Mouse (Mus musculus): ENCODE measurements around the gene Mcrip1. TPM values are rescaled to one million over a fixed set of nuclear protein-coding genes. Genes with fewer than 3 reads are reported as not detected.

The Mcrip1 gene
- polyA plus RNA-seq, 1 experiment, result 79.9 TPM

DNA sequence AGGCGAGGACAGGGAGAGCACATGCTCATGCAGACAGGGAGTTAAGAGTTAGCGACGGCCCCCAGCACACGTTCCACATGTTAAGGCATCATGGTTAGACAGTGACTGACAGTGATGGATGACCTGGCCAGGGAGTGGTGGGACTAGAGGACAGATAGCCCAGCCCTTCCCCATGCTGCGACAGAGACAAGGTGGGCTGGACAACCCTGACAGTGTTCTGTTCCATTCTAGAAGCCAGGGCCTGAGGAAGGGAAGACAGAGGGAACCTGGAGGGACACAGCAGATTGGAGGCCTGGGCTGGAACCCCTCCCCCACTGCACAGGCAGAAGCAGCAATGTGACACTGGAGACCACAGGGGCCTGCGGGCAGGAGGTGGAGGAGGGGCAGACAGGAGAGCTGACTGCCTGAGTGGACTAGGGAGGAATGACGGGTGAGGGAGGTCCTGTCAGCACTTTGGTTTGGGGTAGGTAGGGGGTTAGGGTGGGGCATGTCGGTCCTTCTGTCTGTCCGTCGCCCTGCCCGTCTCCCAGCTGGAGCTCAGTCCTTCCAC is 29.2 kb upstream of the Mcrip1 start:
- no peak overlapping the region for H3K4me3 ChIP-seq (ENCODE audit: extremely low read depth, insufficient read depth, insufficient read length)
- DNase-seq (ENCODE audit: low read depth in 1 of 2, low spot score in 2 of 2), result peak in 1 of 2 experiments; percentile 23
- no peak overlapping the region for H3K27ac ChIP-seq (ENCODE audit: insufficient read depth, low read length)
- peaks cover 20% of the 10 kb centered on the region for H3K36me3 ChIP-seq (ENCODE audit: control insufficient read depth, insufficient read depth, low read length)
- 93% methylated on average over 11 of the region's 11 CpGs for WGBS
- H3K27me3 ChIP-seq (ENCODE audit: control insufficient read depth, insufficient read depth, low read length), result no peaks in the 10 kb centered on the region
- TF ChIP-seq POLR2A (IDR thresholded peaks at IDR 0.05; ENCODE audit: low read depth, low read length), result no peak
- no peak for TF ChIP-seq CTCF (IDR thresholded peaks at IDR 0.05; ENCODE audit: extremely low read depth, insufficient read depth, insufficient read length, insufficient replicate concordance)
- H3K4me1 ChIP-seq (ENCODE audit: control insufficient read depth, insufficient read depth, insufficient read length), result peaks cover 17% of the 10 kb centered on the region; the same call in 1 of the 2 replicates

GRCm38 (mm10) chr11:120578024-120578693 is 28.6 kb upstream of the Mcrip1 start:
- Histone ChIP-seq H3K27ac (ENCODE audit: insufficient read depth, low read length) (no peak overlapping the region), H3K4me3 (ENCODE audit: extremely low read depth, insufficient read depth, insufficient read length) (no peak overlapping the region), H3K4me1 (ENCODE audit: control insufficient read depth, insufficient read depth, insufficient read length) (peaks cover 17% of the 10 kb centered on the region; the same call in 1 of the 2 replicates), H3K27me3 (ENCODE audit: control insufficient read depth, insufficient read depth, low read length) (no peaks in the 10 kb centered on the region), H3K36me3 (ENCODE audit: control insufficient read depth, insufficient read depth, low read length) (peaks cover 20% of the 10 kb centered on the region)
- 82% methylated on average over 10 of the region's 10 CpGs for WGBS
- TF ChIP-seq POLR2A (IDR thresholded peaks at IDR 0.05; ENCODE audit: low read depth, low read length), result no peak
- no peak for DNase-seq (ENCODE audit: low read depth in 1 of 2, low spot score in 2 of 2)

DNA sequence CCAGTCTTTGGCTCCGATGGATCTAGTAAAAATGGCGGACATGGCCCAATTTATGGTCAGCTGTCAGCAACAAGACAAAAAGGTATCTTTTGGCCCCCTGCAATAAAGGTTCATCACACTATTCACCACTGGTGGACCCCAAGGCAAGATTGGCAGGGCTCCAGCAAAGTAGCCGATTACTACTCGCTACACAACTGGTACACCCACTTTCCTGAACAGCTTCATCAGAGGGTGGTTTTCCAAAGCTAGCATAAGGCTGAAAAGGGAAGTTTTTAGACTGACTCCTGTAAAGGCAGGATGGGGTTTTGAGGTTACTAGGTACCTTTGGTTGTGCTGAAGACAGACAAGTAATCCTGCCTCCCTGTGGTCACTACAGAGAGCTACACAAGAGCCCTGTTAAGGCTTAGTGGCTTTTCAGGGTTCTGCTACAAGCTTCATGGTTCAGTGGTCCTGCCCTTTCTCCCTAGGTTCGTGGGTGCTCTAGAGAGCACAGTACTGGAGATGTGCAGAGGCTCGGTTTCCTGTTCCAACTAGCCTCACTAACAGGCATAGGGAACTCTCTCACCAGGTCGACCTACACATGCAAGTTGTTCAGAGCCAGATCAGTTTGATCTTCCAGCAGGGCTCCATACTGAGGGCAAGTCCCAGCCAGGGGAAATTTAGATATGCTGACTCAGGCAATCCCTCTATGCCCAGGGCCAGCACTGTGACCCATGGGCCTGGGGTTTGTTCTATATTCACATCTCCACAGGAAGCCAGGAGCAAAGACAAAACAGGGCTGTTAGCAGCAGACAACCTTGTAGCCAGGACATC is 27.9 kb upstream of the Mcrip1 start:
- 65% methylated on average over 7 of the region's 7 CpGs for WGBS
- peaks cover 15% of the 10 kb centered on the region; the same call in 1 of the 2 replicates for H3K4me1 ChIP-seq (ENCODE audit: control insufficient read depth, insufficient read depth, insufficient read length)
- no peak for TF ChIP-seq CTCF (IDR thresholded peaks at IDR 0.05; ENCODE audit: extremely low read depth, insufficient read depth, insufficient read length, insufficient replicate concordance)
- no peak for TF ChIP-seq POLR2A (IDR thresholded peaks at IDR 0.05; ENCODE audit: low read depth, low read length)
- H3K27ac ChIP-seq (ENCODE audit: insufficient read depth, low read length), result no peak overlapping the region
- H3K27me3 ChIP-seq (ENCODE audit: control insufficient read depth, insufficient read depth, low read length), result no peaks in the 10 kb centered on the region
- no peak overlapping the region for H3K4me3 ChIP-seq (ENCODE audit: extremely low read depth, insufficient read depth, insufficient read length)
- peaks cover 20% of the 10 kb centered on the region for H3K36me3 ChIP-seq (ENCODE audit: control insufficient read depth, insufficient read depth, low read length)
- peak in 1 of 2 experiments; percentile 39 for DNase-seq (ENCODE audit: low read depth in 1 of 2, low spot score in 2 of 2)

GRCm38 (mm10) chr11:120576365-120576981 is 26.9 kb upstream of the Mcrip1 start:
- Histone ChIP-seq H3K4me3 (ENCODE audit: extremely low read depth, insufficient read depth, insufficient read length) (no peak overlapping the region), H3K4me1 (ENCODE audit: control insufficient read depth, insufficient read depth, insufficient read length) (peaks cover 18% of the 10 kb centered on the region; the same call in 1 of the 2 replicates), H3K36me3 (ENCODE audit: control insufficient read depth, insufficient read depth, low read length) (peaks cover 20% of the 10 kb centered on the region), H3K27ac (ENCODE audit: insufficient read depth, low read length) (no peak overlapping the region), H3K27me3 (ENCODE audit: control insufficient read depth, insufficient read depth, low read length) (no peaks in the 10 kb centered on the region)
- 90% methylated on average over 3 of the region's 3 CpGs for WGBS
- DNase-seq (ENCODE audit: low read depth in 1 of 2, low spot score in 2 of 2), result no peak
- TF ChIP-seq CTCF (IDR thresholded peaks at IDR 0.05; ENCODE audit: extremely low read depth, insufficient read depth, insufficient read length, insufficient replicate concordance), result no peak
- TF ChIP-seq POLR2A (IDR thresholded peaks at IDR 0.05; ENCODE audit: low read depth, low read length), result no peak

DNA sequence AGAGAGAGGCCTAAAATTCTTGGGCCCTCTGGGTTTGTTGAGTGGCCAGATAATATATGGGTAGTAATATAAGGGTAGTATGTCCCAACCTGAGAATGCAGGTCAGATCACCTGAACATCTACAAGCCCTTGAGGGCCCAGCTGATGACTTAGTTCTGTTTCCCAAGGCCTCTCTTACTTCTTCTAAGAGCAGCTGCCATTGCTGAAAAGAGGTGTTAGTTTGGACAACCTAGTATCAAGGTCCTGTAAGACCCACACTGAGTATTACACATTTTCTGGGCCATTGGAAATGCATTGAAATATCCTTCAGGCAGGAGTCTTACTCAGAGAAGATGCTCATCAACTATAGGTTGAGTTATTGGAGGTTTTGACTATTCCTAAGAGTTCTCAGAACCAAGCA is 26.4 kb upstream of the Mcrip1 start:
- H3K27me3 ChIP-seq (ENCODE audit: control insufficient read depth, insufficient read depth, low read length), result no peaks in the 10 kb centered on the region
- no peak for TF ChIP-seq CTCF (IDR thresholded peaks at IDR 0.05; ENCODE audit: extremely low read depth, insufficient read depth, insufficient read length, insufficient replicate concordance)
- TF ChIP-seq POLR2A (IDR thresholded peaks at IDR 0.05; ENCODE audit: low read depth, low read length), result no peak

DNA sequence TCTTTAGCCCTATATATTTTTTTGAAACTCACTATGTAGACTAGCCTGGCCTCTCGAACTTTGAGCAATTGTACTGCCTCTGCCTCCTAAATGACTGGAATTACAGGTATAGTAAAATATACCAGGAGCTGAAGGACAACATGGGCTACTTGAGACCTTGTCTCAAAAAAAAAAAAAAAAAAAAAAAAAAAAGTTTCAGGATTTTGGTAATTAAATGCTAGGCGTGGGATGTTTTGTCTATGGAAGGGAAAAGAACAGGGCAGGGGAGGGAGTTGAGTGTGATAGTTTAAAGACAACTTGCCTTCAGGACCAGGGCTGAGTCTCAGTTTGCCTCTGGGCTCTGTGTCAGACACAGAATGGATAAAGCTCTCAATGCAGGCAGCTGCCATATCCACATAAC is 25.5 kb upstream of the Mcrip1 start:
- 90% methylated on average over 2 of the region's 2 CpGs for WGBS
- Histone ChIP-seq H3K4me1 (ENCODE audit: control insufficient read depth, insufficient read depth, insufficient read length) (peaks cover 19% of the 10 kb centered on the region; the same call in 1 of the 2 replicates), H3K36me3 (ENCODE audit: control insufficient read depth, insufficient read depth, low read length) (peaks cover 26% of the 10 kb centered on the region), H3K27ac (ENCODE audit: insufficient read depth, low read length) (no peak overlapping the region), H3K27me3 (ENCODE audit: control insufficient read depth, insufficient read depth, low read length) (no peaks in the 10 kb centered on the region), H3K4me3 (ENCODE audit: extremely low read depth, insufficient read depth, insufficient read length) (no peak overlapping the region)
- no peak for DNase-seq (ENCODE audit: low read depth in 1 of 2, low spot score in 2 of 2)
- TF ChIP-seq POLR2A (IDR thresholded peaks at IDR 0.05; ENCODE audit: low read depth, low read length) (no peak), CTCF (IDR thresholded peaks at IDR 0.05; ENCODE audit: extremely low read depth, insufficient read depth, insufficient read length, insufficient replicate concordance) (no peak)

More for the DNA sequence above, 26.4 kb upstream of the Mcrip1 start:
- Histone ChIP-seq H3K4me3 (ENCODE audit: extremely low read depth, insufficient read depth, insufficient read length) (no peak overlapping the region), H3K27ac (ENCODE audit: insufficient read depth, low read length) (no peak overlapping the region), H3K4me1 (ENCODE audit: control insufficient read depth, insufficient read depth, insufficient read length) (peaks cover 21% of the 10 kb centered on the region; the same call in 1 of the 2 replicates), H3K36me3 (ENCODE audit: control insufficient read depth, insufficient read depth, low read length) (peaks cover 24% of the 10 kb centered on the region)
- no peak for DNase-seq (ENCODE audit: low read depth in 1 of 2, low spot score in 2 of 2)
